8 mouse cellular contexts compared by ENCODE assay signal in the genomic region with DNA sequence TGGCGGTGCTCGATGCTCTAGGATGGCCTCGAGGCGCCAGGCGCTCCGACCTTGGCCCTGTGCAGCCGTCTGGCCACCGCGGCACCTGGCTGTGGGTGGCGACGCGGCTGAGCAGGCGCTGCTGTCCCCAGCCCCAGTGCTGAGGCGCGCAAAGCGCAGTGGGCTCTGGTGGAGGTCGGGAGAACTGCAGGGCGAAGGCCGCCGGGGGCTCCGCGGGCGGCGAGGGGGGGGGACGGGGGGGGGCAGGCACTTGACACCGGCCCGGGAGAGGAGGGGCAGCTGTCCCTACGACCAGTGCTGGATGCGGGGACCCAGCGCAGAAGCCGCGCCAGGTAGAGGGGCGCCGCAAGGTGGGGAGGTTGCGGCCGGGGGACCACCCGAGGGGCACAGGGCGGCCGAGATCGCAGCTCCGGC. TPM values are rescaled to one million over a fixed set of nuclear protein-coding genes. Genes with fewer than 3 reads are reported as not detected.
A peak's percentile ranks its signal among the peaks of the same experiment; 100 is the strongest.
DNase-seq lines count a peak whose midpoint lies in the region; ATAC-seq and TF ChIP-seq lines count a peak whose summit lies in the region.

No protein-coding gene starts in this region.

- TF ChIP-seq EP300 in liver, postnatal 0 days (IDR thresholded peaks at IDR 0.05; ENCODE audit: low read depth) = no peak
- no peak for TF ChIP-seq EP300 in stomach, postnatal 0 days (optimal IDR thresholded peaks at IDR 0.05)

- TF ChIP-seq POLR2A in cortical plate, adult 2 months (IDR thresholded peaks at IDR 0.05; ENCODE audit: extremely low read depth, insufficient read depth, low read length) = no peak

- peak; percentile 63 to 66 for DNase-seq in left cerebral cortex, postnatal 25 days (ENCODE audit: low spot score in 2 of 2)
- no peak for DNase-seq in left cerebral cortex, adult 11 months (ENCODE audit: low spot score)
- peak; percentile 85 to 86 for DNase-seq in heart, adult 18-20 months
- peak; percentile 87 for DNase-seq in liver, postnatal 0 days
- peak; percentile 91 for DNase-seq in stomach, postnatal 0 days (ENCODE audit: low spot score)

- peak overlapping the region; percentile 90 for H3K4me2 ChIP-seq in intestine, postnatal 0 days (replicated peaks; ENCODE audit: low read depth)
- H3K4me2 ChIP-seq in liver, postnatal 0 days (ENCODE audit: low read depth, low read length) = peak overlapping the region; percentile 86
- peak overlapping the region; percentile 88 for H3K4me2 ChIP-seq in neural tube, embryonic 12.5 days (replicated peaks)
- peak overlapping the region; percentile 87 for H3K4me2 ChIP-seq in stomach, postnatal 0 days (replicated peaks; ENCODE audit: low read depth)

- H3K9ac ChIP-seq in intestine, postnatal 0 days (ENCODE audit: low read depth, low read length) = peak overlapping the region; percentile 95
- H3K9ac ChIP-seq in liver, postnatal 0 days (replicated peaks) = peak overlapping the region; percentile 83
- H3K9ac ChIP-seq in neural tube, embryonic 12.5 days = peak overlapping the region; percentile 89
- peak overlapping the region; percentile 87 for H3K9ac ChIP-seq in stomach, postnatal 0 days (ENCODE audit: low read length)

- H3K36me3 ChIP-seq in intestine, postnatal 0 days (ENCODE audit: control insufficient read depth, insufficient read depth) = no peaks in the 10 kb centered on the region
- H3K36me3 ChIP-seq in liver, postnatal 0 days (replicated peaks; ENCODE audit: insufficient read depth, low read length) = no peaks in the 10 kb centered on the region
- H3K36me3 ChIP-seq in neural tube, embryonic 12.5 days = no peaks in the 10 kb centered on the region
- no peaks in the 10 kb centered on the region for H3K36me3 ChIP-seq in stomach, postnatal 0 days (ENCODE audit: control insufficient read depth, insufficient read depth, low read length)

- peak; percentile 28 for TF ChIP-seq CTCF in cortical plate, adult 2 months (IDR thresholded peaks at IDR 0.05; ENCODE audit: extremely low read depth, insufficient read depth, low read length)
- peak; percentile 88 for TF ChIP-seq CTCF in intestine, postnatal 0 days (IDR thresholded peaks at IDR 0.05; ENCODE audit: low read depth)
- peak; percentile 80 for TF ChIP-seq CTCF in liver, postnatal 0 days (IDR thresholded peaks at IDR 0.05; ENCODE audit: low read depth)
- peak; percentile 83 for TF ChIP-seq CTCF in stomach, postnatal 0 days (IDR thresholded peaks at IDR 0.05; ENCODE audit: low read depth)

- H3K9me3 ChIP-seq in intestine, postnatal 0 days (ENCODE audit: control insufficient read depth) = no peaks in the 10 kb centered on the region
- no peaks in the 10 kb centered on the region for H3K9me3 ChIP-seq in liver, postnatal 0 days (ENCODE audit: low read length)
- H3K9me3 ChIP-seq in neural tube, embryonic 12.5 days = no peaks in the 10 kb centered on the region
- no peaks in the 10 kb centered on the region for H3K9me3 ChIP-seq in stomach, postnatal 0 days (ENCODE audit: control insufficient read depth, low read length)

- peak overlapping the region; percentile 98 for H3K27ac ChIP-seq in cortical plate, adult 2 months (ENCODE audit: insufficient read depth, low read length)
- H3K27ac ChIP-seq in intestine, postnatal 0 days (ENCODE audit: low read depth, low read length) = peak overlapping the region; percentile 96
- peak overlapping the region; percentile 88 for H3K27ac ChIP-seq in liver, postnatal 0 days (ENCODE audit: low read depth)
- H3K27ac ChIP-seq in neural tube, embryonic 12.5 days = peak overlapping the region; percentile 75
- peak overlapping the region; percentile 95 for H3K27ac ChIP-seq in stomach, postnatal 0 days (replicated peaks)

- peak overlapping the region; percentile 91 for H3K4me3 ChIP-seq in cortical plate, adult 2 months (ENCODE audit: insufficient read depth, low read length)
- peak overlapping the region; percentile 91 for H3K4me3 ChIP-seq in intestine, postnatal 0 days (ENCODE audit: low read depth, low read length)
- H3K4me3 ChIP-seq in liver, postnatal 0 days (ENCODE audit: low read depth, low read length) = peak overlapping the region; percentile 67
- peak overlapping the region; percentile 79 for H3K4me3 ChIP-seq in neural tube, embryonic 12.5 days
- H3K4me3 ChIP-seq in stomach, postnatal 0 days (ENCODE audit: low read depth, low read length) = peak overlapping the region; percentile 79

- WGBS in intestine, postnatal 0 days = under 1% methylated on average over 22 of the region's 41 CpGs
- WGBS in liver, postnatal 0 days (ENCODE audit: insufficient replicate concordance) = 2% methylated on average over 33 of the region's 41 CpGs
- 1% methylated on average over 36 of the region's 41 CpGs for WGBS in neural tube, embryonic 12.5 days
- under 1% methylated on average over 24 of the region's 41 CpGs for WGBS in stomach, postnatal 0 days

- no peaks in the 10 kb centered on the region for H3K27me3 ChIP-seq in intestine, postnatal 0 days (replicated peaks; ENCODE audit: control insufficient read depth, insufficient read depth, low read length)
- H3K27me3 ChIP-seq in liver, postnatal 0 days (ENCODE audit: insufficient read depth, low read length) = no peaks in the 10 kb centered on the region
- no peaks in the 10 kb centered on the region for H3K27me3 ChIP-seq in neural tube, embryonic 12.5 days (replicated peaks)
- no peaks in the 10 kb centered on the region for H3K27me3 ChIP-seq in stomach, postnatal 0 days (ENCODE audit: control insufficient read depth, insufficient read depth, low read length)

- ATAC-seq in intestine, postnatal 0 days = peak; percentile 82
- peak; percentile 84 for ATAC-seq in liver, postnatal 0 days
- ATAC-seq in neural tube, embryonic 12.5 days (ENCODE audit: low FRiP score, low read depth) = peak; percentile 84
- ATAC-seq in stomach, postnatal 0 days (ENCODE audit: low FRiP score, low TSS enrichment) = peak; percentile 88

- peaks cover 15% of the 10 kb centered on the region for H3K4me1 ChIP-seq in cortical plate, adult 2 months (ENCODE audit: control insufficient read depth, insufficient read depth, low read length)
- peaks cover 22% of the 10 kb centered on the region for H3K4me1 ChIP-seq in intestine, postnatal 0 days (replicated peaks; ENCODE audit: control insufficient read depth, insufficient read depth, low read length)
- peaks cover 22% of the 10 kb centered on the region for H3K4me1 ChIP-seq in liver, postnatal 0 days (ENCODE audit: insufficient read depth)
- peaks cover 37% of the 10 kb centered on the region for H3K4me1 ChIP-seq in neural tube, embryonic 12.5 days
- H3K4me1 ChIP-seq in stomach, postnatal 0 days (replicated peaks; ENCODE audit: control insufficient read depth, insufficient read depth) = peaks cover 26% of the 10 kb centered on the region

- intact Hi-C loops in left cerebral cortex, postnatal 25 days (cut with DNase I) = loop anchor here (2.0 kb wide), 2 partner anchors 29 to 65 kb away; no protein-coding TSS in a partner anchor

RNA-seq across cellular contexts. Expression of a gene that starts 0.5 kb away (rescaled TPM):
- total RNA-seq in left cerebral cortex, postnatal 25 days (2021) = 100 to 1,000 TPM; 138 to 148 TPM
- 38.2 and 38.3 TPM in 2 replicates for polyA plus RNA-seq in cortical plate, adult 2 months (2012; rRNA removed)
- 10 to 100 TPM; 38.8 to 42.4 TPM for total RNA-seq in heart, adult 18-20 months (2021)
- polyA plus RNA-seq in intestine, postnatal 0 days (2015; fragmentation: Nextera tagmentation; extraction: Ambion mirVana) = 33.9 and 42.2 TPM in 2 replicates
- polyA plus RNA-seq in liver, postnatal 0 days (2015; fragmentation: Nextera tagmentation; extraction: Ambion mirVana) = 21.0 and 24.3 TPM in 2 replicates
- polyA plus RNA-seq in neural tube, embryonic 12.5 days (2016; fragmentation: Nextera tagmentation; extraction: Ambion mirVana) = 146 and 175 TPM in 2 replicates
- polyA plus RNA-seq in stomach, postnatal 0 days (2015; fragmentation: Nextera tagmentation; extraction: Ambion mirVana) = 29.7 and 44.0 TPM in 2 replicates

Comparison
In these comparisons a context has a peak if more than half of its experiments do, and no peak if none do; other contexts are left out.
1. CTCF ChIP-seq: peak in every context shown above with its lines; median percentile 88 in intestine, postnatal 0 days; 83 in stomach, postnatal 0 days; 80 in liver, postnatal 0 days; 28 in cortical plate, adult 2 months.